Mouse (Mus musculus) cerebellum, adult 2 months (tissue): ENCODE measurements around the gene Tnip1. TPM values are rescaled to one million over a fixed set of nuclear protein-coding genes. Genes with fewer than 3 reads are reported as not detected.
A peak's percentile ranks its signal among the peaks of the same experiment; 100 is the strongest.
"Not testable (repeated sequence)": the region's sequence is repeated elsewhere in the genome, so short reads cannot be mapped to it uniquely, and the experiment has no call there.

Experiments
- DNase-seq, 2 experiments: peaks; one replicate each; pipeline ENCODE4 v3.0.0; 2021
- H3K27ac ChIP-seq: fragments of 200-500 bp; 2 replicates; pipeline ENCODE4 v1.5.1; 2012; ENCODE audit warnings: low read length, control low read depth, inconsistent platforms; ENCODE audit not compliant: insufficient read depth
- H3K27me3 ChIP-seq: fragments of 200-500 bp; 2 replicates; pipeline ENCODE4 v1.6.1; 2012; ENCODE audit warnings: inconsistent platforms, mild to moderate bottlenecking, low read length, moderate library complexity; ENCODE audit not compliant: control insufficient read depth, insufficient read depth
- H3K4me1 ChIP-seq: fragments of 200-500 bp; 2 replicates; pipeline ENCODE4 v1.6.1; 2011; ENCODE audit warnings: low read length; ENCODE audit not compliant: control insufficient read depth, insufficient read depth
- H3K4me3 ChIP-seq: fragments of 200-500 bp; replicated peaks from 2 replicates; pipeline ENCODE3; 2011; ENCODE audit warnings: mild to moderate bottlenecking, low read depth, low read length, control low read depth; ENCODE audit not compliant: insufficient read depth
- CTCF ChIP-seq: fragments of 200-500 bp; IDR thresholded peaks from 2 replicates; pipeline ENCODE4 v1.5.1; 2011; ENCODE audit warnings: low read depth, mild to moderate bottlenecking, control low read depth, low read length, moderate library complexity, borderline replicate concordance; ENCODE audit not compliant: insufficient read depth
- POLR2A ChIP-seq: fragments of 200-500 bp; IDR thresholded peaks from 2 replicates; pipeline ENCODE4 v1.6.1; 2011; ENCODE audit warnings: low read length, control low read depth, borderline replicate concordance; ENCODE audit not compliant: insufficient read depth
- WGBS: fragments of 180-500 bp; shearing (Covaris S2); methylation state at CpG from one replicate; pipeline ENCODE4 v1.1.7; 2018; 5-methylcytosine and 5-hydroxymethylcytosine counted together
- polyA plus RNA-seq: library from polyadenylated mRNA; depleted of rRNA; stranded (reverse); fragments of >200 nt; gene quantifications from 2 replicates; pipeline ENCODE4 v1.2.3, GENCODE M21; 2012

Gene Tnip1
- polyA plus RNA-seq, 1 experiment, result 31.1 TPM

DNA sequence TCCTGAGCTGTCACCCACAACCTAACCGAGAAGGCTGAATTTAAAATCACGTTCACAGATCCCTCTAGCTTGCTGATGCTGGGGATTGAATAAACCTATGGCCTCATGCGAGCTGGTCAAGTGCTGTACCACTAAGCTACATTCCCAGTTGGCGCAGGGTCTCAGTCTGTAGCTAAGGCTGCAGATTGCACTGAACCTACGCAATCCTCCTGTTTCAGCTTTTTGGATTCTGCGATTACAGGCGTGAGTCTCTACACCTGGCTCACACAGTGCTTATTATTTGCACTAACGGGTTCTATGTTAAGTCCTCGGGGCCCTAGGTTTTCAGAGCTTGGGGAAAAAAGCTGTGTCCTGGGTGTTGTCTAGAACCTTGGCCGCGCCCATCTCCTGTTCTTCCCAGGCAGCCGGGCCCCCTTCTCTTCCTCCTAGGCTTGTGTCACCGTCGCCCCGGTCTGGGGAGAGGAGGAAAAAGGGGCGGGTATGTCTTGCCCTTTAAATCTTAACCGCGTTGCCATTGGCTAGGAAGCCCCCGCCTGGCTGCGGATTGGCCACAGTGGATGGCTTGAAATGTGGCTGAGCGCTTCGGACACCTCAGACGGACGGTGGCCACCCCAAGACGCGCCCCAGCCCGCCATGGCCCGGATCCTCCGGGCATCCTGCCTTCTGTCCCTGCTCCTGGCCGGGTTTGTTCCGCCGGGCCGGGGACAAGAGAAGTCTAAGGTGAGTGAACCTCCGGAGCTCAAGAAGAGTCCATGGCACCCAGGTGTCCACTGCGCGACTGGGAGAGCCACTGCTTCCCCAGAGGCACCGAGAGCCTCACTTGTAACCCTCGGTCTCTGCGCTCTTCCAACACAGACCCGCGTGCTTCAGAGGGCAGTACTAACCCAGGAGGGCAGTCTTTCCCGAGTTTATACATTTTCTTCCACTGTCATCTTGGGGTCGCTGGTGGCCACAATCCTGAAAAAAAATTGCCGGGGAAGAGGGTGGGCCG is 60.1 kb downstream of the Tnip1 start, which contains the start of gene Gpx3:
Gene Gpx3, plus strand, starts transcription at position 121 of the 991 bp plus-strand sequence.
- WGBS, result 15% methylated on average over 45 of the region's 45 CpGs
- H3K4me1 ChIP-seq, result no peaks in the 10 kb centered on the region
- peak; percentile 77 to 80 for DNase-seq
- no peak for TF ChIP-seq CTCF
- no peak for TF ChIP-seq POLR2A
- peak within 1 kb of the TSS; percentile 49 for H3K4me3 ChIP-seq
- no peaks in the 10 kb centered on the region for H3K27me3 ChIP-seq
- H3K27ac ChIP-seq, result no peak within 1 kb of the TSS

- WGBS, result 80% methylated on average over 4 of the region's 4 CpGs
- no peaks in the 10 kb centered on the region for H3K27me3 ChIP-seq
- H3K4me3 ChIP-seq, result no peak overlapping the region
- no peak overlapping the region for H3K27ac ChIP-seq
- no peak for TF ChIP-seq CTCF
- no peak for TF ChIP-seq POLR2A
- DNase-seq, result no peak
- H3K4me1 ChIP-seq, result no peaks in the 10 kb centered on the region
These were observed 63.1 kb downstream of the Tnip1 start for GRCm38 (mm10) chr11:54899657-54900056.

DNA sequence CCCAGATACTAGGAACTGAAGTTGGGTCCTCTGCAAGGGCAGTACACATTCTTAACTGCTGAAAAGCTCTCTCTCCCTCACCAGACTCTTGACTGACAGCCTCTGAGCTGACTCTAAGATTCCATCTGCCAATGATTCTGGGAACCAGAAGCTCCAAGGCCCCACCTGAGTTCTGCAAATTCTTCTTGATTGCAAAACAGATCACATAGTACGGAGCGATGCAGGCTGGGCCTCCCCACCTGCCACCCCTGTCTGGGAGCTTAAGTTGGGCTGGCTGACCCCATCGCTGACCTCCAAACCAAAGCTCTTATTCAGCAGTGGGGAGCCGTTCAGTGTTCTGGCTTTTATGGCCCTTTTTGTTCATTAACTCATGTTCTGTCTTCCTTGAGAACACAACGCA is 65.2 kb downstream of the Tnip1 start:
- TF ChIP-seq POLR2A, result no peak
- no peak for TF ChIP-seq CTCF
- Histone ChIP-seq H3K4me1 (no peaks in the 10 kb centered on the region), H3K4me3 (no peak overlapping the region), H3K27me3 (no peaks in the 10 kb centered on the region), H3K27ac (no peak overlapping the region)
- no peak for DNase-seq
- 90% methylated on average over 5 of the region's 5 CpGs for WGBS

GRCm38 (mm10) chr11:54896646-54897045 is 66.1 kb downstream of the Tnip1 start:
- 10% methylated on average over 3 of the region's 3 CpGs for WGBS
- H3K27me3 ChIP-seq, H3K27ac ChIP-seq, H3K4me3 ChIP-seq, H3K4me1 ChIP-seq: not testable (repeated sequence)
- DNase-seq, result peak in 1 of 2 experiments; percentile 24

- Histone ChIP-seq H3K27me3 (no peaks in the 10 kb centered on the region), H3K27ac (no peak overlapping the region), H3K4me1 (no peaks in the 10 kb centered on the region), H3K4me3 (no peak overlapping the region)
- no peak for TF ChIP-seq POLR2A
- TF ChIP-seq CTCF, result no peak
- no peak for DNase-seq
- 71% methylated on average over 9 of the region's 9 CpGs for WGBS
These were observed 68.1 kb downstream of the Tnip1 start for GRCm38 (mm10) chr11:54894589-54894988.

DNA sequence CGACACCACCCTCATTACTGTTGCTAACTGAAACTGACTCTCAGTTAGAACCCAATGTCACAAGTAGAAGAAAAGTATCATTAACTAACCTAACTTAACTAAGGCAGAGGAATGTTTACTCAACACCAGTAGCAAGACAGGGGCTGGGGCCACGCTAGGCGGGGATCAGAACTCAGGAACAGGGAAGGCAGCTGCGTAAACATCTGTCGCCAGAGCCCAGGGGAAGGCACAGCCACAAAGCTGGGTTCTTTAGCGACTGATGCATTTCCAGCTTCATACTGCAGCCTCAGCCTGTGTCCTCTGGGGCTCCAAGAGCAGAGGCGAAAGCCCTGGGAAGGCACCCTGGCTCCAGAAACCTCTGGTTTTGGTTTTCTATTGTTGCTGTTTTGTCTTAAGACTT is 70.6 kb downstream of the Tnip1 start:
- Histone ChIP-seq H3K27ac (no peak overlapping the region), H3K27me3 (no peaks in the 10 kb centered on the region), H3K4me3 (no peak overlapping the region), H3K4me1 (no peaks in the 10 kb centered on the region)
- TF ChIP-seq CTCF (no peak), POLR2A (no peak)
- no peak for DNase-seq
- 71% methylated on average over 7 of the region's 7 CpGs for WGBS

DNA sequence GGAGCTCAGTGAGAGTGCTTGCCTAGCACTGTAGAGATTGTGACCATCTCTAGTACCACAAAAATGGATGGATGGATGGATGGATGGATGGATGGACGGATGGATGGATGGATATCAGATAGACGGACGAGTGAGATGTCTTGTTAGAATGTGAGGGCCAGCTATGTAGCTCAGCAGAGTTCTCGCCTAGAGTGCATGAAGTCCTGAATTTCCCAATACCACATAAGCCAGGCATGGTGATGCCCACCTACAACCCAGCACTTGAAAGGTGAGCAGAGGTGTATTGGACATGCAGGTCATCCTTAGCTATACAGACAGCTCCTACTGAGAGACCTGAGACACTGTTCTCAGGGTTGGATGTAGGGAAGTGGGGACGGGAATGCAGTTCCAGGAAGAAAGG is 71.4 kb downstream of the Tnip1 start:
- H3K27me3 ChIP-seq, result no peaks in the 10 kb centered on the region
- no peak for TF ChIP-seq POLR2A
- TF ChIP-seq CTCF, result no peak
- no peaks in the 10 kb centered on the region for H3K4me1 ChIP-seq
- WGBS, result 90% methylated on average over 5 of the region's 5 CpGs
- H3K4me3 ChIP-seq, result no peak overlapping the region
- H3K27ac ChIP-seq, result no peak overlapping the region
- DNase-seq, result no peak

DNA sequence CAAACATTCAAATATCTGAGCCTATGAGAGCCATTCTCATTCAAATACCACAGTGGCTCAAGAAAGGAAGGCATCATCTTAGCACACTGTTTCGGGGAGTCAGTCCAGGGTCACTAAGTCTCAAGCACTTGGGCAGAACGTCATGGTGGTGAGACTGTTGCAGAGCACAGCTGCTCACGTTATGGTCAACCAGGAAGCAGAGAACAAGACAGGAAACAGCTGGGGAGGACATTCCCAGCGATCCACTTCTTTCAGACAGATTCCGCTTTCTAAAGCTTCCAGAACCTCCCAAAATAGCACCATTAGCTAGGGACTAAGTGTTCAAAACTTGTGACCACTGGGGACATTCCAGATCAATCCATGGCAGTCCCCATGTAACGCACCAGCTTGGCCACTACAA is 74.8 kb downstream of the Tnip1 start:
- TF ChIP-seq CTCF (no peak), POLR2A (no peak)

More for the DNA sequence above, 74.8 kb downstream of the Tnip1 start:
- H3K27me3 ChIP-seq, result no peaks in the 10 kb centered on the region
- no peaks in the 10 kb centered on the region for H3K4me1 ChIP-seq
- H3K27ac ChIP-seq, result no peak overlapping the region
- WGBS, result 89% methylated on average over 6 of the region's 6 CpGs
- DNase-seq, result no peak
- no peak overlapping the region for H3K4me3 ChIP-seq
